Mouse (Mus musculus) midbrain, postnatal 0 days (tissue): ENCODE results near the gene Osm. TPM values are rescaled to one million over a fixed set of nuclear protein-coding genes. Genes with fewer than 3 reads are reported as not detected.
A peak's percentile ranks its signal among the peaks of the same experiment; 100 is the strongest.

ENCODE experiments used
- ATAC-seq: fragments of 200-750 bp; cut with Nextera tagmentation; 2 replicates; pipeline ENCODE4 v1.8.0; 2017; ENCODE audit warnings: moderate number of reproducible peaks, mild to moderate bottlenecking, moderate TSS enrichment, moderate library complexity; ENCODE audit not compliant: low FRiP score
- DNase-seq: peaks from one replicate; pipeline ENCODE4 v3.0.0-alpha.2; 2015; ENCODE audit warnings: low spot score
- H3K27ac ChIP-seq: fragments of 300-500 bp; sonication (generic); 2 replicates; pipeline ENCODE4 v1.5.1; 2014; ENCODE audit warnings: low read depth, mild to moderate bottlenecking, low read length, mixed read lengths
- H3K27me3 ChIP-seq: fragments of 300-500 bp; sonication (generic); 2 replicates; pipeline ENCODE4 v1.6.1; 2014; ENCODE audit warnings: low read length, control low read depth, mixed read lengths; ENCODE audit not compliant: insufficient read depth
- H3K36me3 ChIP-seq: fragments of 300-500 bp; sonication (generic); 2 replicates; pipeline ENCODE4 v1.6.1; 2014; ENCODE audit warnings: low read length, control low read depth, mixed read lengths; ENCODE audit not compliant: insufficient read depth
- H3K4me1 ChIP-seq: fragments of 300-500 bp; sonication (generic); 2 replicates; pipeline ENCODE4 v1.6.1; 2014; ENCODE audit warnings: mild to moderate bottlenecking, control low read depth, antibody characterized with exemption, low read length, mixed read lengths; ENCODE audit not compliant: insufficient read depth
- H3K4me2 ChIP-seq: fragments of 300-500 bp; sonication (generic); 2 replicates; pipeline ENCODE4 v1.6.1; 2014; ENCODE audit warnings: low read depth, mild to moderate bottlenecking, low read length, mixed read lengths; ENCODE audit not compliant: poor library complexity, severe bottlenecking
- H3K4me3 ChIP-seq: fragments of 300-500 bp; sonication (generic); 2 replicates; pipeline ENCODE4 v1.5.1; 2014; ENCODE audit warnings: low read depth, mild to moderate bottlenecking, low read length, moderate library complexity
- H3K9ac ChIP-seq: fragments of 300-500 bp; sonication (generic); replicated peaks from 2 replicates; pipeline ENCODE4 v1.6.1; 2014; ENCODE audit warnings: mild to moderate bottlenecking, low read length, moderate library complexity, mixed read lengths; ENCODE audit not compliant: poor library complexity, severe bottlenecking
- H3K9me3 ChIP-seq: fragments of 300-500 bp; sonication (generic); 2 replicates; pipeline ENCODE4 v1.6.1; 2016; ENCODE audit warnings: low read length, control low read depth
- CTCF ChIP-seq: IDR thresholded peaks from 2 replicates; pipeline ENCODE4 v1.5.1; 2016; ENCODE audit warnings: antibody characterized with exemption, mild to moderate bottlenecking
- WGBS: fragments of 180-500 bp; shearing (Covaris S2); extraction: QIAGEN DNeasy Blood & Tissue Kit; methylation state at CpG from one replicate; pipeline ENCODE4 v1.1.7; 2014; 5-methylcytosine and 5-hydroxymethylcytosine counted together
- polyA plus RNA-seq: library from polyadenylated mRNA; unstranded; fragments of >200 nt; fragmentation: Nextera tagmentation; extraction: Ambion mirVana; gene quantifications from 2 replicates; pipeline ENCODE4 v1.2.1, GENCODE M21; 2015
- total RNA-seq: library from RNA; depleted of rRNA; stranded (reverse); fragments of >200 nt; gene quantifications from 2 replicates; pipeline ENCODE4 v1.2.3, GENCODE M21; 2014; rRNA removed

Osm gene
- total and polyA plus RNA-seq, 2 experiments from 2014 or later = 0.14 to 0.16 TPM

- H3K27ac ChIP-seq = no peak overlapping the region
- no peaks in the 10 kb centered on the region for H3K9me3 ChIP-seq
- 65% methylated on average over 11 of the region's 11 CpGs for WGBS
- H3K4me1 ChIP-seq = no peaks in the 10 kb centered on the region
- no peak for DNase-seq
- H3K4me3 ChIP-seq = no peak overlapping the region
- ATAC-seq = no peak
- no peak for TF ChIP-seq CTCF
- H3K27me3 ChIP-seq = peaks cover 17% of the 10 kb centered on the region; the same call in 1 of the 2 replicates
- no peak overlapping the region for H3K4me2 ChIP-seq
- no peak overlapping the region for H3K9ac ChIP-seq
- no peaks in the 10 kb centered on the region for H3K36me3 ChIP-seq
These were observed 35.3 kb downstream of the Osm start for GRCm38 (mm10) chr11:4271544-4271943.

- no peak overlapping the region for H3K4me2 ChIP-seq
- H3K27ac ChIP-seq = no peak overlapping the region
- TF ChIP-seq CTCF = no peak
- DNase-seq = peak; percentile 27
- H3K9me3 ChIP-seq = no peaks in the 10 kb centered on the region
- H3K27me3 ChIP-seq = no peaks in the 10 kb centered on the region
- WGBS = 66% methylated on average over 11 of the region's 11 CpGs
- H3K36me3 ChIP-seq = no peaks in the 10 kb centered on the region
- ATAC-seq = no peak
- no peak overlapping the region for H3K4me3 ChIP-seq
- H3K9ac ChIP-seq = no peak overlapping the region
- no peaks in the 10 kb centered on the region for H3K4me1 ChIP-seq
These were observed 40.2 kb downstream of the Osm start for GRCm38 (mm10) chr11:4276411-4276861.

GRCm38 (mm10) chr11:4279909-4280308 is 43.7 kb downstream of the Osm start:
- H3K4me1 ChIP-seq = no peaks in the 10 kb centered on the region
- H3K9ac ChIP-seq = no peak overlapping the region
- no peak overlapping the region for H3K4me2 ChIP-seq
- WGBS = 67% methylated on average over 6 of the region's 7 CpGs
- H3K27me3 ChIP-seq = no peaks in the 10 kb centered on the region
- no peak overlapping the region for H3K27ac ChIP-seq
- no peak for ATAC-seq
- no peaks in the 10 kb centered on the region for H3K9me3 ChIP-seq
- DNase-seq = peak; percentile 21
- TF ChIP-seq CTCF = no peak
- H3K36me3 ChIP-seq = no peaks in the 10 kb centered on the region
- H3K4me3 ChIP-seq = no peak overlapping the region

GRCm38 (mm10) chr11:4281852-4282251 is 45.6 kb downstream of the Osm start:
- Histone ChIP-seq H3K4me2 (no peak overlapping the region), H3K27me3 (no peaks in the 10 kb centered on the region), H3K4me1 (no peaks in the 10 kb centered on the region), H3K9ac (no peak overlapping the region), H3K4me3 (no peak overlapping the region), H3K36me3 (no peaks in the 10 kb centered on the region), H3K9me3 (no peaks in the 10 kb centered on the region), H3K27ac (no peak overlapping the region)
- no peak for TF ChIP-seq CTCF
- no peak for ATAC-seq
- WGBS = 79% methylated on average over 6 of the region's 6 CpGs
- DNase-seq = no peak

- H3K4me3 ChIP-seq = no peak overlapping the region
- no peak overlapping the region for H3K9ac ChIP-seq
- H3K27me3 ChIP-seq = no peaks in the 10 kb centered on the region
- no peak overlapping the region for H3K4me2 ChIP-seq
- ATAC-seq = no peak
- no peaks in the 10 kb centered on the region for H3K9me3 ChIP-seq
- no peak overlapping the region for H3K27ac ChIP-seq
- H3K4me1 ChIP-seq = no peaks in the 10 kb centered on the region
- DNase-seq = no peak
- no peaks in the 10 kb centered on the region for H3K36me3 ChIP-seq
- WGBS = 48% methylated on average over 4 of the region's 4 CpGs
- TF ChIP-seq CTCF = no peak
These were observed 47.4 kb downstream of the Osm start for GRCm38 (mm10) chr11:4283627-4284026.

GRCm38 (mm10) chr11:4289280-4289679 is 53.1 kb downstream of the Osm start:
- no peak for ATAC-seq
- 68% methylated on average over 3 of the region's 3 CpGs for WGBS

More at GRCm38 (mm10) chr11:4289280-4289679, 53.1 kb downstream of the Osm start:
- Histone ChIP-seq H3K9ac (no peak overlapping the region), H3K4me1 (no peaks in the 10 kb centered on the region), H3K27me3 (no peaks in the 10 kb centered on the region), H3K9me3 (no peaks in the 10 kb centered on the region), H3K36me3 (no peaks in the 10 kb centered on the region), H3K4me2 (no peak overlapping the region), H3K27ac (no peak overlapping the region), H3K4me3 (no peak overlapping the region)
- no peak for DNase-seq
- no peak for TF ChIP-seq CTCF

Other genes with a start within 250 kb of the Osm start
- not detected in 2 replicates for gene Sec14l4, start 205.0 kb upstream of the Osm start, total RNA-seq
- gene Sec14l4, start 205.0 kb upstream of the Osm start, polyA plus RNA-seq = 0.05 TPM in 1 of 2 replicates, not detected in the other
- gene Sec14l3, start 171.6 kb upstream of the Osm start, total RNA-seq = 1.5 and 1.8 TPM in 2 replicates
- 4.3 and 5.1 TPM in 2 replicates for gene Sec14l3, start 171.6 kb upstream of the Osm start, polyA plus RNA-seq
- gene Mtfp1, start 141.0 kb upstream of the Osm start, total RNA-seq = 13.5 and 17.7 TPM in 2 replicates
- 15.4 and 19.6 TPM in 2 replicates for gene Mtfp1, start 141.0 kb upstream of the Osm start, polyA plus RNA-seq
- 8.2 and 13.2 TPM in 2 replicates for gene Sec14l2, start 113.0 kb upstream of the Osm start, total RNA-seq
- gene Sec14l2, start 113.0 kb upstream of the Osm start, polyA plus RNA-seq = 5.5 and 6.9 TPM in 2 replicates
- 93.8 and 112 TPM in 2 replicates for gene Rnf215, start 101.2 kb upstream of the Osm start, total RNA-seq
- 49.2 and 52.9 TPM in 2 replicates for gene Rnf215, start 101.2 kb upstream of the Osm start, polyA plus RNA-seq
- 22.0 and 23.3 TPM in 2 replicates for gene Ccdc157, start 76.1 kb upstream of the Osm start, total RNA-seq
- gene Ccdc157, start 76.1 kb upstream of the Osm start, polyA plus RNA-seq = 9.0 and 10.7 TPM in 2 replicates
- gene Sf3a1, start 76.1 kb upstream of the Osm start, total RNA-seq = 46.0 and 49.6 TPM in 2 replicates
- gene Sf3a1, start 76.1 kb upstream of the Osm start, polyA plus RNA-seq = 34.2 and 37.3 TPM in 2 replicates
- 41.9 and 48.4 TPM in 2 replicates for gene Tbc1d10a, start 49.6 kb upstream of the Osm start, total RNA-seq
- 31.9 and 36.2 TPM in 2 replicates for gene Tbc1d10a, start 49.6 kb upstream of the Osm start, polyA plus RNA-seq
- 9.7 and 10.6 TPM in 2 replicates for gene Castor1, start 18.2 kb upstream of the Osm start, total RNA-seq
- gene Castor1, start 18.2 kb upstream of the Osm start, polyA plus RNA-seq = 4.9 and 7.5 TPM in 2 replicates
- gene Lif, start 21.1 kb downstream of the Osm start, total RNA-seq = 0.05 TPM in 2 replicates
- gene Lif, start 21.1 kb downstream of the Osm start, polyA plus RNA-seq = 0.05 TPM in 1 of 2 replicates, not detected in the other
- gene Hormad2, start 204.7 kb downstream of the Osm start, total RNA-seq = not detected in 2 replicates
- gene Hormad2, start 204.7 kb downstream of the Osm start, polyA plus RNA-seq = 0.10 TPM in 1 of 2 replicates, not detected in the other